In genomic region chr7:116608350-116609085, GRCm38 (mm10) we compare ENCODE assay signal across 7 mouse cellular contexts.
A peak's percentile ranks its signal among the peaks of the same experiment; 100 is the strongest.
DNase-seq lines count a peak whose midpoint lies in the region; ATAC-seq and TF ChIP-seq lines count a peak whose summit lies in the region.

No protein-coding gene starts in this region.

- H3K9me3 ChIP-seq in ES-E14 (ENCODE audit: control insufficient read depth, insufficient read depth, low read depth, low read length), result no peaks in the 10 kb centered on the region

- intact Hi-C loops in heart, postnatal 36 days (cut with DNase I), result loop anchor here (1.0 to 5.0 kb wide), 4 partner anchors 77 to 361 kb away; no protein-coding TSS in a partner anchor

- H3K9ac ChIP-seq in ES-E14 (ENCODE audit: insufficient read depth, low read depth, low read length, poor library complexity, severe bottlenecking), result no peak overlapping the region; the same call in 1 of the 2 replicates

- 22% methylated on average over 15 of the region's 15 CpGs for WGBS in large intestine, adult 2 months

- in situ Hi-C loops in ES-E14 (cut with MboI; ENCODE audit: low sequenced_read_pairs in 2 of 2, unreplicated experiment in 2 of 2), result no loop called here

- peak; percentile 77 for DNase-seq in ES-E14 (ENCODE audit: low read depth, low spot score)
- DNase-seq in brain, adult 2 months (ENCODE audit: low read depth, low spot score), result peak; percentile 85
- DNase-seq in heart, postnatal 36 days, result peak; percentile 63 to 70
- peak; percentile 45 for DNase-seq in large intestine, adult 2 months (ENCODE audit: low read depth, low spot score)
- DNase-seq in lung, postnatal 14 days, result peak; percentile 76
- DNase-seq in retina, embryonic 14.5 days (ENCODE audit: low spot score), result peak; percentile 91

- peak overlapping the region; percentile 38 to 52 for H3K4me3 ChIP-seq in ES-E14 (ENCODE audit: insufficient read depth in 1 of 2, low read depth in 1 of 2, low read length in 2 of 2, poor library complexity in 1 of 2, severe bottlenecking in 1 of 2)

- H3K27ac ChIP-seq in ES-E14 (ENCODE audit: insufficient read depth, low read depth, low read length, poor library complexity, severe bottlenecking), result no peak overlapping the region

- ATAC-seq in erythroblast, adult 5-6 weeks (replicated peaks; ENCODE audit: low FRiP score, poor library complexity, severe bottlenecking), result peak; percentile 65; the same call in 1 of the 2 replicates

- H3K4me1 ChIP-seq in ES-E14 (ENCODE audit: control insufficient read depth in 2 of 2, insufficient read depth in 2 of 2, low read length in 2 of 2, poor library complexity in 1 of 2), result peaks cover 0 to 6% of the 10 kb centered on the region in 2 experiments; a peak in 3 of 4 replicates

- no peaks in the 10 kb centered on the region for H3K36me3 ChIP-seq in ES-E14 (ENCODE audit: control insufficient read depth, insufficient read depth, low read length, poor library complexity, severe bottlenecking)

TF ChIP-seq in ES-E14, 5 proteins besides CTCF, POLR2A, EP300 and RAD21:
- TF ChIP-seq HCFC1 (IDR thresholded peaks at IDR 0.05; ENCODE audit: borderline replicate concordance, insufficient read depth, low read length) (no peak), ZNF384 (IDR thresholded peaks at IDR 0.05; ENCODE audit: low read depth, low read length) (peak; percentile 100), MAFK (IDR thresholded peaks at IDR 0.05; ENCODE audit: insufficient read depth, low read depth, low read length) (peak; percentile 42; the same call in 1 of the 2 replicates), ZC3H11A (IDR thresholded peaks at IDR 0.05; ENCODE audit: borderline replicate concordance, low read depth, low read length) (peak; percentile 54; the same call in 1 of the 2 replicates), CHD2 (IDR thresholded peaks at IDR 0.05; ENCODE audit: low read depth, low read length) (no peak)
TF ChIP-seq in ES-E14: peak in this region for 3.
